Mouse (Mus musculus) bone marrow, adult 2 months (tissue): ENCODE data around the gene Ankfy1.

ENCODE experiments used
- CTCF ChIP-seq: fragments of 200-500 bp; IDR thresholded peaks from 2 replicates; pipeline ENCODE4 v1.5.1; 2011; ENCODE audit warnings: low read length, control low read depth; ENCODE audit not compliant: control insufficient read depth, insufficient read depth
- POLR2A ChIP-seq: fragments of 200-500 bp; IDR thresholded peaks from 2 replicates; pipeline ENCODE4 v1.6.1; 2011; ENCODE audit warnings: low read depth, mild to moderate bottlenecking, control low read depth, low read length, borderline replicate concordance; ENCODE audit not compliant: control insufficient read depth

- no peak for TF ChIP-seq POLR2A
- TF ChIP-seq CTCF: no peak
These were observed 68.5 kb downstream of the Ankfy1 start for GRCm38 (mm10) chr11:72758316-72758715.
